Mouse (Mus musculus) spleen, postnatal 14 days (tissue): ENCODE data around the gene Ms4a15.

ENCODE experiments used
- DNase-seq, 2 experiments: peaks; one replicate each; pipeline ENCODE4 v3.0.0; 2021 to 2022; ENCODE audit warnings: low spot score in 2 of 2

Gene Ms4a15

DNA sequence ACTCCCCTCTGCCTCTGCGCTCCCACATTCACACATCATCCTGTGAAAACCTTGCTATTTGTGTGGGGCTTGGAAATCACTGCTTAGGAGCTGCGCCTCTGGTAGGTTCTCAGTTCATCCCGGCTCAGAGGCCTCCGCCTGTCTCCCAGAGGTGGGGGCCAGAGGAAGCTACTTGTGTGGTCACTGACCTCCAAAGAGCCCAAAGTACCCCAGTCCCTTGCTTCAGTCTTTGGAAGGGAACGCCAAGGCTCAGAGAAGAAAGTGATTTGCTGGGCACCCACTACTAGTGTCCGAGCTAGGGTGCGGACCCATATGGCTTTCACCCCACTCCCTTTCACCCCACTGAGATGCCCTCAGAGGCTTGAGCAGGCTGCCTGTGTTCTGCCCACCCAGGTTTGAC, at the start of gene Ms4a15:
Gene Ms4a15, minus strand, starts transcription at position 101 of the 400 bp plus-strand sequence.
- DNase-seq, result no peak

DNA sequence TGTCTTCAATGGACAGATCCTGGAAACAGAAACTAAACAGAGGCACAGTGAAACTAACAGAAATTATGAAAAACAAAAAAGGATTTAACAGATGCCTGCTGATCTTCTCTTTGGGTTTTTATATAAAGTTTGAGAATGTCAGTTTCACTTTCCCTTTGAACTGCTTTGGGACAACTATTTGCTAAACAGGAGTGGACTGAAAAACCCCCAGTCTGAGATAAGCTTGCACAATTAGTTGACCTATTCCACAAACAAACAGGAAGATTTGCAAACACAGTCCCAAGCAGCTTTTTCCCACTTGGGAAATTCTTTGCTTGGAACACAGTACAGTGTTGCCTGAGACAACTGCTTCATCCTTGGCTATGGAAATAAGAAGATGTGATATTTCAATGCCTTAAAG, 44.5 kb upstream of the Ms4a15 start:
- DNase-seq, result no peak

DNA sequence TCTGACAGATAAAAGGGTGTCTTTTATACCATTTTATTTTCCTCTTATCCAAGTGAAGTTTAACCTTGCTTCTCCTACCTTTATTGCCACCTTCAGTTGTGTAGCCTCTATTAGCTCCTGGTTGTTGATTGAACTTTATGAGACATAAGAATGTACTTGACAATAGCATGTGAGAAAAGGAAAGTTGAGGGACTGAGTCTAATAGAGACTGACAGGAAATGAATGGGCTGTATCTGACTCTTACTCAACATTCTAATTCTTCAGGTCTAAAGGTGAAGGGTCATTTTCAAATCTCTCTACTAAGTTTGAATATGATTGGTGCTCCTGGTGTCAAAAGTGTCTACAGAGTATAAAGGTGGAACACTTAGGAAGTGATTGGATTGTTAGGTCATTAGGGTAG, 29.3 kb upstream of the Ms4a15 start:
- DNase-seq, result no peak

DNA sequence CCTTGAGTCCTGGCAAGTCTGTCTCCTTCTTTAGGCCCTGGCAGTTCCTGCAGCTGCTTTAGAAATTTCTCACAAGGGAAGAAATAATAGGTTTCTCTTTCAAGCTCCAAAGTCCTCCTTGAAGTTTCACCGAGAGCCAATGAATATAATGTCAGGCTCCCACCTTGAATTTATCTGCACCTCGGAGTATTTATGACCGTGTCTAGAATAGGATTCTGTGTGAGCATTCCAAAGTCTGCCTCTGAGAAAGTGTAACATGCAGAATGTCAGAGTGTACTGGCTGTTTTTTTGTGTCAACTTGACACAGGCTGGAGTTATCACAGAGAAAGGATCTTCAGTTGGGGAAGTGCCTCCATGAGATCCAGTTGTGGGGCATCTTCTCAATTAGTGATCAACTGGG, 24.8 kb upstream of the Ms4a15 start, which contains the start of gene Ms4a18:
Gene Ms4a18, minus strand, starts transcription at position 141 of the 400 bp plus-strand sequence.
- DNase-seq, result no peak

DNA sequence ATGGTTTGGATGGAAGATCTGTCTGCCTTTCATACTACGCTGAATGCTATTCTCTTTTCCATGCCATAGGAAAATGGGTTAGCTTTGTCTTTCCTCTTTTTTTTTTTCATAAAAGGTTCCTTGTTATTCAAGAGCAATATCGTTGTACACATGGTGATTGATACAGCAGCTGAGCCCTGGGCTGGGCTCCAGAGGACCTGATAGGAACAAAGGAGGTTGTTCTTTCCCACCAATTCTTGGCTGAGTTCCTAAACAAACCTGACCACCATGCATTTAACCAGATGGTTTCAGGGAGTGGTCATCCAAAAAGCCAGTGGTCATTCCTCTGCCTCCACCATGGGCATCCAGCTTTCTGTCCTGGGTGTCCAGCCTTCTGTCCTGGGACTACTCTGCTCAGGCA, 24.2 kb upstream of the Ms4a15 start:
- DNase-seq, result no peak

DNA sequence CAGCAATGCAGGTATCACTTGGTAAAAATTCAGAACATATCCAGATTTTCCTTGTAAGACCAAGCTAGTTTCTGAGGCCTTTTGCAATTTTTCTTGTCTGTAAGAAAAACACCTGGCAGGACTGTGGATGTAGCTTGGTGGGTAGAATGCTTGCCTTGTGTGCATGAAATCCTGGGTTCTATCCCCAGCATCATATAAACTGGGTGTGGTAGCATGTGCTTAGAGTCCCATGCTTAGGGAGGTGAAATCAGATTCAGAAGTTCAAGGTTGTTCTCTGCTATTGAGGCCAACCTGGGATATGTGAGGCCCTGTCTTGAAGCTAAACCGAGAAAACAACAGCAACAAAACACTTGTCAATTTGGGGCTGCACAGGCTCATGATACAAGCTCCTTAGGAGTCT, 22.9 kb upstream of the Ms4a15 start:
- no peak for DNase-seq

DNA sequence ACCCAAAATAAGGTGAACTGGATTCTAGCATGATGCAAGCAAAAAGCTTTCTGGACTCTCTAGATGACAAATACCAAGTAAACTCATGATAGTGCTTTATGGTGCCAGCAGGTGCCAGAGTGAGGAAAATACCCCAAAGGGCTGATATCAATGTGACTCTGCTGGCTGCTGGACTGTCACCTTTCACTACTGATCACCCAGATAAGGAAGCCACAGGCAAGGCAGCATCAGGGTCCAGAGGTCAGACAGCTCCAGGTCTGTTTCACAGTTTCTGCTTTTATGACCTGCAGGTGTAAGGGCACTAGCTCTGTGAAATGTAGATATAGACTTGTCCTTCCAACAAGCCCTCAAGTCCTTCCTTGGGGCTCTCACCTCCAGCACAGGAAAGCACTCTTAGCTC, 22.4 kb upstream of the Ms4a15 start:
- no peak for DNase-seq

DNA sequence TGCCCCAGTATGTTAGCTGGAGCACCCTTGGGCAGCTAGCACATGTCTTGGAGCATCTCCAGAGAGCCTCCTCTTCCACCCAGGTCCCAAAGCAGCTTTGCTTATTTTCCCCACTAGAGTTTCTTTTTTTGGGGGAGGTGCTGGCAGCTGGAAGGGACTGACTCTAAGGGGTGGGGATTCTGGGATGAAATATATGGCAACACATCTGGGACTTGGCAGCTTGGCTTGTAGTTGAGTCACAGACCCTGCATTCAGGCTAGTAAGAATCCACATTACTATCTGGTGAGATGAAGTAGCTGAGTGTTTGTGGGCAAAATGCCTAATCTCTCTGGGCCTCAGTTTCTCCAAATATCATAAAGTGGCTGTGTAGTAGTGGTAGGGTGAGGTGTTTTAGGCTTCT, 1.1 kb downstream of the Ms4a15 start:
- DNase-seq, result no peak

DNA sequence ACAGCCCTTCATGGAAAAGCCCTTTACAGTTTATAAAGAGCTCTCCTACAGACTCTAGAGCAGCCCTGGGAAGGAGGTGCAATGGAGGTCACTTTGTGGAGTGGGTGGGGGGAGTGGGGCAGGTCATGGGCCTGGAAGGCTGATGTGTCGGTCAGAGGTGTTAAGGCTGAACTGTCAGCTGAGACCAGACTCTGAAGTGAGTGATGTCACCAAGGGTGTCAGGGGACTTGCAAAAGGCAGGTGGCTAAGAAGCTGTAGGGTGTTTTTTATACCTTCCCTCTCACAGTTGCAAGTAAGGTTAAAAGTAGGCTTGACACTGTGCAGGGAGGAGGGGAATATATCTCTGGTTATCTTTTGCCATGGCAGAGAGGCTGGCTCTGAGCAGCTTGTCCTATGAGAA, 2.3 kb downstream of the Ms4a15 start:
- no peak for DNase-seq

DNA sequence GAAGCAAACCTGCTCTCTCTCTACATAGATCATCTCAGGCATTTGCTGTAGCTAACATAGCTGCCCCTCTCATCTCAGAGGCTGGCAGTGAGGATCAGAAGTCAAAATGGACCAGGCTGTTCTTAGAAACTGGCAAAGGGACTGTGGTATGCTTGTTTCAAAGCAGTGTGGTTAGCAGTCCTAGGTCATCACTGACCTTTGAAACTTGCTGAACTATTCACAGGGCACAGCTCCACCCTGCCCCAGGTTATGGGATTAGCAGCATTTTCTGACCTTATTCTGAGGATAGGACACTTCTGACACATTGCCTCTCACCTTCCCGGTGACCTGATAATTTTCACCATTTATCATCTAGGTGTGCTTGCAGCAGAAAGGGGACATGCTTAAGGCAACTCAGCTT, 4.5 kb downstream of the Ms4a15 start:
- DNase-seq, result no peak

DNA sequence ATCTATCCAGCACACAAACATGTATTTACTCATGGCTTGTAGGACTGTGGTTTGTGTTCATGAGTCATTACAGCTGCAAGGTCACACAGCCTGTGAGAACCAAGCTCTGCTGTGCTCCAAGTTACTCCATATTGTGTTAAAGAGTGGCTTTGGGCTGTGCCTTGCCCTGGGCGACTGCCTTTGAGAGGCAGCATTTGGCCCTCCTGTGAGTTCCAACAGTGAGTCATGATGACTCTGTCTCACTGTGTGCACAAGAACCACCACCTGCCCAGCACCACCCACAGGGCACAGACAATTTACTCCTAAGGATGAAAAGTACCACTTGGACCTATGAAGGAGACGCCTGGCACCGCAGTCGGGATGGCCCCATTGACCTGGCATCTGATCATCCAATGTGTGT, 7.2 kb downstream of the Ms4a15 start:
- no peak for DNase-seq

DNA sequence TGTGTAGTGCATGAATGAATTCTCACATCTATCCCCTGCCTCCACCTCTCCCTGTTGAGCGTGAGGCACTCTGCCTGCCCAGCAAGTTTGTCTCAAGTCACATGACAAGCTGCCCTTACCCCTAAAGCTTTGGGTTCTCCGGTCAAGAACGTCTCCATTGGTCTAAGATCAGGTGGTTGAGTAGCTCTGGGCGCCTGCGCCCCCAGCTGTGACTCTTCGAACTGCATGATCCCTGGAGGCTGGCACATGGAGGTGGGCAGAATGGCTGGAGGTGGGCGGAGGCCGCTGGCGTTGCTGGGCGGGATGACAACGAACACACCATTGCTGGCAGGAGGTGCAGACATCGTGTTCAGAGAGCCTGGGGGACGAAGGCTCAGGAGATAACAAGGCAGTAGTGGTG, 8.5 kb downstream of the Ms4a15 start:
- DNase-seq, result no peak

DNA sequence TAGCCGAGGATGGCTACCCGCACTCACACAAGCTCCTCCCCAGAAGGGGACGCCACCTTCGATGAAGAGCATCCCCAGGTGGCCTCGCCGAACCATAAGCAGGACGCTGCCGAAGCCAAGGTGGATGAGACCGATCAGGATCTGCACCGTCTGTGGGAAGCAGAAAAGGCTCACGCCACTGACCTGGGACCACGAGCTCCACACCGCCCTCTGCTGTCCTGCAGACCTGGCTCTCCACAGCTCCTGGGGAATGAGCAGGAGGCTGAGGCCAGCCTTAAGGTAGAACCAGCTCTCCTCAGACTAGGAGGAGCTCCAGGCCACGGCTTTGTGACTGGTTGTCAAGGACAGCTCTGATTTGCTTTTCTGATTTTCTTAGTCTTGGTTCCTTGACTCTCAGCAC, 9.9 kb downstream of the Ms4a15 start:
- DNase-seq, result peak in 1 of 2 experiments; percentile 28

DNA sequence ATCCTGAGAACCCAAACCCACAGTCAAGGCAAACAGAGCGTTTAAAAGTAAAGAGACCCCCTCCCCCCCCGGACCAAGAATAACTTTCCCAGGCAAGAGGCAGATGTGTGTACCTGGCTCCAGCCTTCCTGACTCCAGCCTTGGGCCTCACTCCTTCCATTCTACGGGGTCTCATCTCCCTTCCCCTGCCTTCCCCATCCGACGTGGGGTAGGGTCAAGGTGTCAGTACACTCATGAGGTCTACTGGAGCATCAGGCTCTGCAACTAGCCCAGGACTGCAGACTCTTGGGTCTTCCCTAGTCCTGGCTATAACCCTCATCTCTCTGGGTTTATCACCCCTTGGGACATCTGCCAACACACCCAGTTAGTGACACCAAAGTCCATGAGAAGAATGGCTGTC, 12.8 kb downstream of the Ms4a15 start:
- DNase-seq, result no peak

DNA sequence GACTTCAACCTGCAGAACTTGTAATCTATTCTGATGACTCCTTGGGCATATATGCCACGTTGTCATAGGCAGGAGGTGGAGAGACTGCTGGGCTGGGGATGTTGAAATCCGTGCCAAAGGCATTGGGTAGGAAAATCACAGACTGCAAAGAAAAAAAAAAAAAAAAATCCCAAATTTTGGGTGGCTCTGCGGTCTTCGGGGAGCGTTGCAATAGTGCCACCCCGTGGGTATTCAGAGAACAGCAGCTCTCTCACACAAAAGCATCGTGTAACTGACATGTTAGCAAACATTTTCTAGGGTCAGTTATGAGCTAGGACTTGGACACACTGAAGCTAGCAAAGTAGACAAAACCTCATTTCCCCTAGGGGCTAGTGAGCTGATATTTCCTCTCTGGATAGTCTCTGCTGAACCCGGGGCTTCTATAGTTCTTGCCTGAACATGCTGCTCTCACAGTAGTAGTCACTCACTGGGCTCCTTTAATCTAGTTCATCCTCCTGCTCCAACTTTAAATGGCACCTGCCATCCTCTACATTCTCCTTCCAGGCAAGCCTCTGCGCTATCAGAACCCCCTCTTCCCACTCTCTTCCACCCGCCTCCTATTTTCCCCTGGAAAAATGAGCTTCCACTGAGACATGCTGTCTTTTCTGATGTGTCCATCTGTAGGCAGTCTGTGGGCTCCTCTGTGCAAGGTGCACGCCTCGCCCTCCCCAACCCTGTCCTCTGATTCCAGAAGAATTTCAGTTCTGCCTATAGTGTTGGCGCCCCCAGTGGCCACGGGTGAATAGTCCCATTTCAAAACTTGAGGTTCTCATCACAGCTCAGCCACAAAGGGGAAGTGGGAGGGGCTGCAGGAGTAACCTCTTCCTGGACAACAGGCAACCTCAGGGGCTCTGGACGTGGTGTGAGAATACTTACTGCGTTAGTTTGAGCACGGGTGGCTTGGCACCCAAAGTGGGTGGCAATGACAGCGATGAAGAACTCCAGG, 13.6 kb downstream of the Ms4a15 start:
- peak; percentile 73 to 83 for DNase-seq

DNA sequence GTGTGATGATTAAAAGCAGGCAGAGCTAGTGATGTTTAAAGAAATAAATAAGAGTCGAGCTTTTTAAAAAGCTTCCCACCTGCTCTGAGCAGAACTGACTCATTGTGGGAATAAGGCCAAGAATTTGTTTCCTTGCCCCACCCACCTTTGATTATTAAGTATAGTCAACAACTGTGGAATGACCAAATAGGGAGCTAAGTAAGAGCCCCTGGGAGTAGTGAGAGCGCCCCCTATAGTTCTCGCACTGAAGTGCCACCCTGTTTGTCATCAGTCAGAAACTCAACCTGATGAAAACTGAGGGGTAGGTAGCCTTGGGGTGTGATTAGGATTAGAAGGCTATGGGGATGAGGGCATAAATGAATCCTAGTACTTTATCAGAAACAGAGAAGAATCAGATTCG, 16.7 kb downstream of the Ms4a15 start:
- DNase-seq, result no peak

DNA sequence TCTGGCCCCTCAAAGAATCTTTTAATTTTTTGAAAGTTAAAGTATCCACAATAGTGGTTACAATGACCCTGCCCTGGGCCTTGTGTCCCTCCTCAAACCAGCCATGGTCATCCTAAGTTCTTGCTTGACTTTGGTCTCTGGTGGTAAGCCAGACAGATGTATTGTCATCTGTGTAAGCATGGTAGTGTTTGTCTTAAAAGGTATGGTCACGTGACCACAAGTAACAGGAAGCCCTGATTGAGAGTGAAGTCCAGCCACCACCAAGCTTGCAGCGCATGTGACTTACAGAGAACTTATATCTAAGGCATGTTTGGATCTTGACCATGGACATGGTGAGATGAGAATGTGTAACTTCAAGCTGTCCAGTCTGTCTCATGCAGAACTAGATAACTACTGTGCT, 17.9 kb downstream of the Ms4a15 start:
- DNase-seq, result no peak

DNA sequence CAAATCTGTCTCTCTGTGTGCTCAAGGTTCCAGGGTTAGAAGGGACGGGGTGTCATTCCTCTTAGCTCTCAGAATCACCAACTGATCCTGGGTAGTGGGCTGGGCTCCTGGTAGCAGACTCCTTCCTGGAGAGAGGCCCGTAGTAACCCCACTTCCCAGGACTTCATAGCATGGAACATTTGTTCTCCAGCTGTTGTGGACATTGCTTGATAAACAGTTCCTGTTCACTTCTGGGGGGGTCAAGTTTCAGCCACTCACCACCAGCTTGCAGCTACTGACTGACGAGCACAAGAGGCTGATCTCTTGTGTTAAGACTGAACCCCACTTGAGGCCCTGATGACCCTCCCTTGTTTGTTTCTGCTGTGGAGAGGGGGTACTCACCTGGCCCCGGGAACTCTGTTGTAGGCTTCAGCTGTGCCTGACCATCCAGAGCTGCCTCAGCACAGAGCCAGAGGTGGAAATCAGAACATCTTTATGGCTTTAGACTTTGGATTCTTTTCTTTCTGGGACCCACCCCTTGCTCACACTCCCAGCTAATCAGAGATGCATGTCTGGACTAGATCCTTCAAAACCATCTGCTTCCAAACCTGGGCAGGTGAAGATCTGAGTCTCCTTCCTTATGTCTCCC, 18.7 kb downstream of the Ms4a15 start, which contains the start of gene Ms4a10:
Gene Ms4a10, minus strand, starts transcription at position 433 of the 628 bp plus-strand sequence.
- DNase-seq, result no peak

DNA sequence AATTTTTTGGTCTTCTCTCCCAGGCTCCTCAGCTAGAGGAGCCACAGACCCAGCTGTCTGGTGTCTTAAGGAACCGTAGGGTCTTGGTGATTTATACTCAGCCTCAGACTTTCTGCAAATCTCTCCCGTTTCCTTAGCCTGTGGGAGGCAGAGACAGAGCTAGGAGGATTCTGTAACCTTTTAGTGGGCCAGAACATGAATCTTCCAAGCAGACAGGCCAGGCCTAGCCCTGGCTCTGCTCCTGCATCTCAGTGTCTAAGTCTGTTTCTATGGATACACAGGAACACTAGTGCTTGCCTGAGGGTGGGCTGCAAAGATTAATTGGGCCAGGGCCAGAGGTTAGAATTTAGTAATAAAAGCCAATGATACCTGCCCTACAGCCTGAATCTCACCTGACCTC, 19.9 kb downstream of the Ms4a15 start:
- DNase-seq, result no peak

DNA sequence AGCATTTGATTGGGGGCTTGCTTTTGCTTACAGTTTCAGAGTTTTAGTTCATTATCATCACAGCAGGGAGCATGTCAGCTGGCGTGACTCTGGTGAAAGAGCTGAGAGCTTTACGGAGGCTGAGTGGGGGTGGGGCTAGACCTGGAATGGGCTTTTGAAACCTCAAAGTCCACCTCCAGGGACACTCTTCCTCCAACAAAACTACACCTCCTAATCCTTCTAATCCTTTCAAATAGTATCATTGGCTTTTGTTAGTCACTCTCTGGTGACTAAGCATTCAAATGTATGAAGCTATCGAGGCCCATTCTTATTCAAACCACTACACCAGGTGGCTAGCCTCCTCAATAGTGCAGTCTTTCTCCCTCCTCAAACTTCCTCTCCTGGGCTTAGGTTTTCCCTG, 20.4 kb downstream of the Ms4a15 start:
- DNase-seq, result no peak

DNA sequence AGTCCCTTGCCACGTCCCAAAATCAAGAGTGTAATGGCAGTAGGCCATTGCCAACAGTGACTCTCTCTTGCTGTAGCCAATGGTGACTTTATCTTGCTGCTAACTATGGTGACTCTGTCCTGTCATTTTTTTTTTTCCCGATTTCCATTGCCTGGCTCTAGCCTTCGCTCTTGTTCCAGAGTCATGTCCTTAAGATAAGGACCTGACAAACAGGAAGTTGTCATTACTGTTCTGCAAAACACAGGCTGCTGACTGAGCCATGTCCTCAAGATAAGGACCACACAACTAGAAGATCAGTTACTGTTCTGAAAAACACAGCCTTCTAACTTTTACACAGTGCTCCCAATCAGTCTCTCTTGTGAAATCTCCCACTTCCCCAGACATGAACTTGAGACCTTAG, 22.6 kb downstream of the Ms4a15 start:
- DNase-seq, result no peak

DNA sequence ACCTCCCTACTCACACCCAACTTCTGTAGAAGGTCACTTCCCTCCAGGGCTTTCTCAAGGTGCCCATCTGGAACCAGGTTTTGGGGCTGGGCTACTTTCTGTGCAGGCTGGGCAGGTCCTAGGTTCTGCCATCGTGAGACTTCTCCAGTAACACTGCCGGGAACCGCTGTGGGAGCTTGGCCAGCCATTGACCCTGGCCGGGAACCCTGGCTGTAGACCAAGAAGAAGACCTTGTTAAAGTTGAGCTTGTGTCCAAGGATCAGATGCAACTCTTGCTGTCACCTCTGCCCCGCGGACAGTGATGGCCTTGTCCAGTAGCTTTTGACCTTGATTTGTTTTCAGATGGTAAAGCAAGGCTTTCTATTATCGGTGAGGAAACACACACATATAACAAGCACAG, 24.5 kb downstream of the Ms4a15 start:
- no peak for DNase-seq

DNA sequence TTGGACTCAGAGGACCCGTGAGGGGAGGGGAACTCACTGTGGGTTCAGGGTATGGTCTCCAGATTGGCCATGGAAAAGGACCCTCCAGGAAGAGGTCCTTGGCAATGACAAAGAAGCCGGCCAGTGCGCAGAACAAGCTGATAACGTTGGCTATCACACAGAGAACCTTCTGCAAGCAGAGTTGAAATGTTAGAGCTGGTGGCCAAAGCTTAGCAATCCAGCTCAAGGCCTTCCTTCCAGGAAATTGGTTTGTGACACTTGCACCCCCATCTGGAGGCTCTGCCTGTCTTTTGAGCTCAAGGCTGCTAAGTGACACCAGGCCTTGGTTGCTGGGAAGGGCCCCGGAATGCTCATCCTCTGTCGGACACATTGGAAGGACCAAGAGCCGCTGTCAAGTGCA, 27.3 kb downstream of the Ms4a15 start:
- no peak for DNase-seq
